Mouse (Mus musculus) liver (tissue): ENCODE data around the gene Ficd.
A peak's percentile ranks its signal among the peaks of the same experiment; 100 is the strongest.
"Not testable (repeated sequence)": the region's sequence is repeated elsewhere in the genome, so short reads cannot be mapped to it uniquely, and the experiment has no call there.

Source experiments
- DNase-seq: peaks from one replicate; pipeline ENCODE4 v3.0.0-alpha.2; 2020; ENCODE audit warnings: mixed read lengths

The Ficd gene

GRCm38 (mm10) chr5:113776128-113776895 lies 40.7 kb downstream of the Ficd start:
- DNase-seq, result no peak

- DNase-seq, result peak; percentile 25
These were observed 41.3 kb downstream of the Ficd start for GRCm38 (mm10) chr5:113776896-113777226.

DNA sequence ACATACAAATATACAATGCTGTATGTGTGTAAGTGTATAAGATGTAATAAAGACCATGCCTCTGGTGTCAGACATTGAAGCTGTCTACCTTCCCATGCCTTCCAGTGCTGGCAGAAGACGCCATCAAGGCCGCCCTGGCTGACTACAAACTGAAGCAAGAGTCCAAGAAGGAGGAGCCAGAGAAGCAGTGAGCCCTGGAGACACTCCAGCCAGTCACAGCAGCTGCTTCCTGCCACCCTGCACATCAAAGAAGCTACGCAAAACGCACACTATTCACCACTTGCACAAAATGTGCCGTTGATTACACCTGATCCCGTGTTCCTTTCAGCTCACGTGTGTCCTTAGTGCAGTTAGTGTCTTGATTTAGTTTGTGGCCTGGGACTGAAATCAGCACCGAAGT lies 42.1 kb downstream of the Ficd start:
- DNase-seq, result not testable (repeated sequence)

DNA sequence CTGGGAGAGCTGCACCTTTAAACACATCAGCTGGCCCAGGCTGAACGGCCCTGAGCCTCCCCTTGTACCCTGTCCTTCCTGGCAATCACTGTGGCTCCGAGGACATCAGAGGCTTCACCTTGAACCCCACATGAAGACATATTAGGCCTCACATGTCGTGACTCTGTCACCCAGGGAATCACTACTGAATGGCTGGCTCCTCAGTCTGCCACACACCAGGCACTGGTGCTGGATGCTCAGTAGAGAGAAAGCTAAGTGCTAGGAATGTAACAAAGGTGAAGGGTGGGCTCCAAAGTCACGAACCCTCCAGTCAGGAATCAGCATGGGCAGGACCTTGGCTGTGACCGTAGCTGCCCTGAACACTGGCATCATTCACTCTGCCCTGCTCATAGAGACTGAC lies 44.0 kb downstream of the Ficd start:
- DNase-seq, result no peak

DNA sequence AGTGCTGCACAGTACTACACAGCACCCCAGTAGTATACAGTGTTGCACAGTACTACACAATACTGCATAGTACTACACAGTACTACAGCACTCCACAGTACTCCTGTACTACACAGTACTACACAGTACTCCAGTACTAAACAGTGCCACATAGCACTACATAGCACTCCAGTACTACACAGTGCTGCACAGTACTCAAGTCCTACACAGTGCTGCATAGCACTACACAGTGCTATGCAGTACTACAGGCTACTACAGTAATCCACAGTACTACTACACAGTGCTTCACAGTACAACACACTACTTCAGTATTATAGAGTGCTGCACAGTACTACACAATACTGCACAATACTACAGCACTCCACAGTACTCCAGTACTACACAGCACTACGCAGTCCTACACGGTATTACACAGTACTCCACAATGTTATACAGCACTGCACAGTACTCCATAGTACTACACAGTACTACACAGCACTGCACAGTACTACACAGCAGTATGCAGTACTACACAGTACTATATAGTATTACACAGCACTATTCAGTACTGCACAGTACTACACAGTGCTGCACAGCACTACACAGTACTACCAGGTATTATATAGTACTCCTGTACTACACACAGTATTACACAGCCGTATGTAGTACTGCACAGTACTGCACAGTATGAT lies 44.6 kb downstream of the Ficd start:
- DNase-seq, result no peak

- DNase-seq, result no peak
These were observed 45.2 kb downstream of the Ficd start for GRCm38 (mm10) chr5:113780763-113781162.

GRCm38 (mm10) chr5:113781254-113781653 lies 45.7 kb downstream of the Ficd start:
- no peak for DNase-seq

- no peak for DNase-seq
These were observed 46.3 kb downstream of the Ficd start for GRCm38 (mm10) chr5:113781875-113782274.

DNA sequence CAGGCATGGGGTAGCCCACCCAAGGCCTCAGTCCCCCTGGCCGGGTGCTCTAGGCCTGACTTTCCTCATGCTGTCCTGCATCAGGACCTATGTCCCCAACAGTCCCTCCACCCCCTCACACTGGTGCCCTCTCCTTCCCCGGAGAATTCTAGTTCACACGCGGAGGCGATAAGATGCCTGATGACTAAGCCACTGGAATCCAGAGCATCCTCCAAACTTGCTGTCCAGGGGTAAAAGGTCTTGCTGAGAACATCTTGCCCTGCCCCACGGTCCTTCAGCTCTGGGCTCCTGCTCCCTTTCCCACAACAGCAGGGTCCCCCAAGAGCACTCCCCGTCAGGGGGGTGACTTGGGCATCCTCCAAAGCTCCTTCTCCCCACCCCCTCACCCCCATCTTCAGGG lies 47.0 kb downstream of the Ficd start:
- no peak for DNase-seq

DNA sequence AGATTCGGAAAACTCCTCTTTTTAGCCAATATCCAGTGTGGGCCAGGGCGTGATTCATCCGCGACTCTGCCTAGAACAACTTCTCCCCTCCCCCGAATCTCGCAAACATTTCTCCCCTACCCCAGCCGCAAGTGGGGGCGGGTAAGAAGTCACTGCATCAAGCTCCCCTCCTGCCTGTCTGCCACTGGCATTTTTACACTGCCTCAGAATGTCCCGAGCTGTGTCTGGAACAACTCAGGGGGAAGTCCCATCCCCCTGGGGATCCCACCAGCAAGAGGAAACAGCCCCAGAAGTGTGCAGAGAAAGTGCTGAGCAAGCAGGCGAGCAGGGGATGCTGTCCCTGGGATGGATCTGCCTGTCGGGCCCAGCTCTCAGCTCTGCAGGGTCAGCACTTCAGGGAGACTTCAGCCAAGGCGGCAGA lies 48.0 kb downstream of the Ficd start:
- peak; percentile 57 for DNase-seq

- DNase-seq, result peak; percentile 42
These were observed 48.5 kb downstream of the Ficd start for GRCm38 (mm10) chr5:113784104-113784503.

DNA sequence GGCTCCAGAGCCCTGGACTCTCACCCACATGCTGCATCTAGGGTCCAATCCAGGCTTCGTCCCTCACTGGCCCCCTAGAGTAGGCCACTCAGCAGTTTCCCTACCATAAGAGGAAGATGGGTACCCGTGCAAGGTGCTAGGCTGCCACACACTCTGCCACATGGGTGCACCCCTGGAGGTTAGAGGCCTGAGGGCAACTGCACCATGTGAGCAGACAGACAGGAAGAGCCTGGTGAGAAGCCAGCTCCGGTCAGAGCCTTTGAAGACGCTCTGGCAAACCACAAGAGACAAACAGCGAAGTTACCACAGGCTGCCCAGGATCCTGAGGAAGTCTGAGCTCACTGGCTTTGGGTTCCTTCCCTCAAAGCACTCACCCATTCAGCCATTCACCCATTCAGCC lies 51.4 kb downstream of the Ficd start:
- DNase-seq, result no peak

- no peak for DNase-seq
These were observed 53.0 kb downstream of the Ficd start for GRCm38 (mm10) chr5:113788645-113789044.

GRCm38 (mm10) chr5:113789075-113789788 lies 53.6 kb downstream of the Ficd start:
- peak; percentile 45 for DNase-seq
